Mouse (Mus musculus): ENCODE results near the gene Cd3e.
"Not testable (repeated sequence)": the region's sequence is repeated elsewhere in the genome, so short reads cannot be mapped to it uniquely, and the experiment has no call there.

Gene Cd3e

GRCm38 (mm10) chr9:44980242-44980641 is 29.2 kb downstream of the Cd3e start, which contains the start of gene Cd3g:
TSS of gene Cd3g (minus strand) at chr9:44980431.
- DNase-seq (ENCODE audit: low spot score in 2 of 2) = peak in 1 of 2 experiments; percentile 54

- no peak for DNase-seq (ENCODE audit: low spot score in 2 of 2)
Measured at GRCm38 (mm10) chr9:44979806-44980205, 29.6 kb downstream of the Cd3e start.

- DNase-seq (ENCODE audit: low spot score in 2 of 2) = no peak
Measured at GRCm38 (mm10) chr9:44977813-44978212, 31.6 kb downstream of the Cd3e start.

GRCm38 (mm10) chr9:44969450-44969849 is 40.0 kb downstream of the Cd3e start:
- DNase-seq (ENCODE audit: low spot score in 2 of 2) = no peak

- not testable (repeated sequence) for DNase-seq (ENCODE audit: low spot score in 2 of 2)
Measured at GRCm38 (mm10) chr9:44967763-44968162, 41.7 kb downstream of the Cd3e start.

- peak; percentile 62 to 86 for DNase-seq (ENCODE audit: low spot score in 2 of 2)
Measured at GRCm38 (mm10) chr9:44966815-44967242, 42.6 kb downstream of the Cd3e start.

- no peak for DNase-seq (ENCODE audit: low spot score in 2 of 2)
Measured at GRCm38 (mm10) chr9:44965833-44966466, 43.5 kb downstream of the Cd3e start.

GRCm38 (mm10) chr9:44965126-44965832 is 44.1 kb downstream of the Cd3e start, which contains the start of gene Ube4a:
TSS of gene Ube4a (minus strand) at chr9:44965600.
- peak; percentile 99 to 100 for DNase-seq (ENCODE audit: low spot score in 2 of 2)

GRCm38 (mm10) chr9:44954432-44954831 is 55.0 kb downstream of the Cd3e start:
- DNase-seq (ENCODE audit: low spot score in 2 of 2) = no peak

Data from spleen, postnatal 10 days (tissue).